Mouse (Mus musculus) MEL (cell line): ENCODE measurements around the gene Ralb. TPM values are rescaled to one million over a fixed set of nuclear protein-coding genes. Genes with fewer than 3 reads are reported as not detected.

Experiments
- DNase-seq: peaks from one replicate; pipeline ENCODE4 v3.0.0; 2011; ENCODE audit warnings: low read depth, low spot score
- H3K27ac ChIP-seq: 2 replicates; pipeline ENCODE4 v1.5.1; 2012; ENCODE audit warnings: low read depth, mild to moderate bottlenecking, control low read depth, low read length, moderate library complexity; ENCODE audit not compliant: control insufficient read depth
- H3K27me3 ChIP-seq, 2 experiments: fragments of 150-350 bp in 1 of 2; sonication (generic) in 1 of 2; 2 replicates each; pipeline ENCODE4 v1.6.1; 2012; ENCODE audit warnings: low read length in 2 of 2, mild to moderate bottlenecking in 2 of 2, improper control_type of control experiment in 1 of 2, moderate library complexity in 1 of 2; ENCODE audit not compliant: insufficient read depth in 2 of 2, control insufficient read depth in 1 of 2
- H3K36me3 ChIP-seq, 2 experiments: 2 replicates each; pipeline ENCODE4 v1.6.1; 2012 to 2014; ENCODE audit warnings: low read length in 2 of 2, improper control_type of control experiment in 1 of 2, inconsistent platforms in 1 of 2, mild to moderate bottlenecking in 1 of 2; ENCODE audit not compliant: insufficient read depth in 2 of 2, control insufficient read depth in 1 of 2
- H3K4me1 ChIP-seq, 2 experiments: fragments of 150-350 bp in 1 of 2; sonication (generic) in 1 of 2; 2 replicates each; pipeline ENCODE4 v1.6.1; 2012; ENCODE audit warnings: low read length in 2 of 2, improper control_type of control experiment in 1 of 2, mild to moderate bottlenecking in 1 of 2; ENCODE audit not compliant: insufficient read depth in 2 of 2, control insufficient read depth in 1 of 2
- H3K4me3 ChIP-seq, 2 experiments: fragments of 150-350 bp in 1 of 2; sonication (generic) in 1 of 2; 2 replicates each; pipeline ENCODE4 v1.5.1; 2012; ENCODE audit warnings: low read depth in 2 of 2, low read length in 2 of 2, mild to moderate bottlenecking in 2 of 2, moderate library complexity in 2 of 2, control low read depth in 1 of 2, improper control_type of control experiment in 1 of 2; ENCODE audit not compliant: control insufficient read depth in 1 of 2, insufficient read depth in 1 of 2
- H3K79me2 ChIP-seq: 2 replicates; pipeline ENCODE4 v1.6.1; 2012; ENCODE audit warnings: mild to moderate bottlenecking, low read length, moderate library complexity; ENCODE audit not compliant: control insufficient read depth, poor library complexity, insufficient read depth
- H3K9ac ChIP-seq: 2 replicates; pipeline ENCODE4 v1.6.1; 2012; ENCODE audit warnings: low read depth, mild to moderate bottlenecking, control low read depth, low read length, moderate library complexity; ENCODE audit not compliant: control insufficient read depth, poor library complexity, severe bottlenecking
- H3K9me3 ChIP-seq: fragments of 150-350 bp; sonication (generic); replicated peaks from 2 replicates; pipeline ENCODE4 v1.6.1; 2012; ENCODE audit warnings: mild to moderate bottlenecking, low read length, improper control_type of control experiment, moderate library complexity; ENCODE audit not compliant: insufficient read depth
- CHD1 ChIP-seq: IDR thresholded peaks from 2 replicates; pipeline ENCODE4 v1.6.1; 2012; ENCODE audit warnings: low read depth, mild to moderate bottlenecking, inconsistent platforms, low read length, improper control_type of control experiment
- CTCF ChIP-seq, 3 experiments: IDR thresholded peaks in 2 of 3; conservative IDR thresholded peaks in 1 of 3; 2 replicates each; pipeline ENCODE4 v1.5.1; 2011 to 2012; ENCODE audit warnings: low read length in 3 of 3, low read depth in 2 of 3, mild to moderate bottlenecking in 2 of 3, improper control_type of control experiment in 1 of 3, inconsistent platforms in 1 of 3, mixed read lengths in 1 of 3, moderate library complexity in 1 of 3; ENCODE audit not compliant: control insufficient read depth in 1 of 3, insufficient read depth in 1 of 3, poor library complexity in 1 of 3, severe bottlenecking in 1 of 3
- ELF1 ChIP-seq: IDR thresholded peaks from 2 replicates; pipeline ENCODE4 v1.6.1; 2014; ENCODE audit warnings: low read depth, mild to moderate bottlenecking, inconsistent platforms, low read length, improper control_type of control experiment, moderate library complexity
- EP300 ChIP-seq, 2 experiments: IDR thresholded peaks; 2 replicates each; pipeline ENCODE4 v1.6.1; 2011; ENCODE audit warnings: improper control_type of control experiment in 2 of 2, low read length in 2 of 2, low read depth in 1 of 2, mild to moderate bottlenecking in 1 of 2
- ETS1 ChIP-seq: IDR thresholded peaks from 2 replicates; pipeline ENCODE4 v1.6.1; 2012; ENCODE audit warnings: low read depth, mild to moderate bottlenecking, inconsistent platforms, low read length, improper control_type of control experiment, moderate library complexity
- GABPA ChIP-seq: IDR thresholded peaks from 2 replicates; pipeline ENCODE4 v1.6.1; 2012; ENCODE audit warnings: low read depth, mild to moderate bottlenecking, inconsistent platforms, low read length, improper control_type of control experiment, moderate library complexity
- GATA1 ChIP-seq: IDR thresholded peaks from 2 replicates; pipeline ENCODE4 v1.6.1; 2011; ENCODE audit warnings: low read depth, low read length, improper control_type of control experiment
- JUND ChIP-seq: IDR thresholded peaks from 2 replicates; pipeline ENCODE4 v1.6.1; 2011; ENCODE audit warnings: low read depth, mild to moderate bottlenecking, improper control_type of control experiment, low read length
- KAT2A ChIP-seq: conservative IDR thresholded peaks from 2 replicates; pipeline ENCODE4 v1.6.1; 2012; ENCODE audit warnings: low read depth, low read length, improper control_type of control experiment, inconsistent platforms
- MEF2A ChIP-seq: IDR thresholded peaks from 2 replicates; pipeline ENCODE4 v1.6.1; 2014; ENCODE audit warnings: low read depth, mild to moderate bottlenecking, inconsistent platforms, low read length, improper control_type of control experiment; ENCODE audit not compliant: poor library complexity, insufficient replicate concordance, severe bottlenecking; ENCODE audit errors: extremely low read depth
- MYB ChIP-seq: IDR thresholded peaks from 2 replicates; pipeline ENCODE4 v1.6.1; 2011; ENCODE audit warnings: mild to moderate bottlenecking, low read depth, low read length, improper control_type of control experiment
- NRF1 ChIP-seq: IDR thresholded peaks from 2 replicates; pipeline ENCODE4 v1.6.1; 2014; ENCODE audit warnings: low read depth, mild to moderate bottlenecking, inconsistent platforms, low read length, improper control_type of control experiment, moderate library complexity; ENCODE audit not compliant: poor library complexity, insufficient read depth, severe bottlenecking
- POLR2A ChIP-seq, 2 experiments: IDR thresholded peaks; 2 replicates each; pipeline ENCODE4 v1.6.1; 2011 to 2012; ENCODE audit warnings: low read length in 2 of 2, mild to moderate bottlenecking in 2 of 2, control low read depth in 1 of 2, improper control_type of control experiment in 1 of 2, low read depth in 1 of 2, moderate library complexity in 1 of 2; ENCODE audit not compliant: control insufficient read depth in 1 of 2, insufficient read depth in 1 of 2, poor library complexity in 1 of 2
- POLR2AphosphoS2 ChIP-seq: IDR thresholded peaks from 2 replicates; pipeline ENCODE4 v1.6.1; 2011; ENCODE audit warnings: low read length, improper control_type of control experiment
- POLR2AphosphoS5 ChIP-seq: IDR thresholded peaks from 2 replicates; pipeline ENCODE4 v1.6.1; 2012; ENCODE audit warnings: low read depth, borderline replicate concordance, mild to moderate bottlenecking, inconsistent platforms, low read length, moderate library complexity, mixed read lengths
- RCOR1 ChIP-seq: IDR thresholded peaks from 2 replicates; pipeline ENCODE4 v1.6.1; 2012; ENCODE audit warnings: low read depth, mild to moderate bottlenecking, inconsistent platforms, low read length, improper control_type of control experiment
- SMC3 ChIP-seq: IDR thresholded peaks from 2 replicates; pipeline ENCODE4 v1.6.1; 2011; ENCODE audit warnings: low read depth, low read length, improper control_type of control experiment
- TAL1 ChIP-seq: IDR thresholded peaks from 2 replicates; pipeline ENCODE4 v1.6.1; 2012; ENCODE audit warnings: mild to moderate bottlenecking, inconsistent platforms, low read length, moderate library complexity, mixed read lengths
- TCF12 ChIP-seq: IDR thresholded peaks from 2 replicates; pipeline ENCODE4 v1.6.1; 2014; ENCODE audit warnings: low read depth, mild to moderate bottlenecking, inconsistent platforms, low read length, improper control_type of control experiment, moderate library complexity
- UBTF ChIP-seq: IDR thresholded peaks from 2 replicates; pipeline ENCODE4 v1.6.1; 2012; ENCODE audit warnings: low read depth, mild to moderate bottlenecking, inconsistent platforms, low read length, improper control_type of control experiment, moderate library complexity, borderline replicate concordance; ENCODE audit not compliant: insufficient read depth
- USF2 ChIP-seq, 2 experiments: IDR thresholded peaks; 2 replicates each; pipeline ENCODE4 v1.6.1; 2011 to 2012; ENCODE audit warnings: improper control_type of control experiment in 2 of 2, low read length in 2 of 2, borderline replicate concordance in 1 of 2, inconsistent platforms in 1 of 2, low read depth in 1 of 2, mild to moderate bottlenecking in 1 of 2; ENCODE audit not compliant: insufficient read depth in 1 of 2
- ZKSCAN1 ChIP-seq: IDR thresholded peaks from 2 replicates; pipeline ENCODE4 v1.6.1; 2012; ENCODE audit warnings: low read depth, mild to moderate bottlenecking, inconsistent platforms, low read length, improper control_type of control experiment, moderate library complexity
- ZNF384 ChIP-seq: IDR thresholded peaks from 2 replicates; pipeline ENCODE4 v1.6.1; 2012; ENCODE audit warnings: low read depth, mild to moderate bottlenecking, inconsistent platforms, low read length, improper control_type of control experiment
- polyA plus RNA-seq, 2 experiments: library from polyadenylated mRNA; stranded (reverse) in 1 of 2; unstranded in 1 of 2; fragments of >175 nt in 1 of 2; fragments of >200 nt in 1 of 2; gene quantifications; 2 replicates each; pipeline versions ENCODE4 v1.2.1 to v1.2.4; 2012; ENCODE audit warnings: low replicate concordance in 2 of 2, low read depth in 1 of 2; ENCODE audit not compliant: insufficient read length in 2 of 2, insufficient read depth in 1 of 2, missing spikeins in 1 of 2
- total RNA-seq: library from RNA; depleted of rRNA; stranded (reverse); fragments of 300-350 nt; gene quantifications from 2 replicates; pipeline ENCODE4 v1.2.3, GENCODE M21; 2012

Gene Ralb
- total and polyA plus RNA-seq, 3 experiments = 28.0 to 45.1 TPM; not detected in 1

DNA sequence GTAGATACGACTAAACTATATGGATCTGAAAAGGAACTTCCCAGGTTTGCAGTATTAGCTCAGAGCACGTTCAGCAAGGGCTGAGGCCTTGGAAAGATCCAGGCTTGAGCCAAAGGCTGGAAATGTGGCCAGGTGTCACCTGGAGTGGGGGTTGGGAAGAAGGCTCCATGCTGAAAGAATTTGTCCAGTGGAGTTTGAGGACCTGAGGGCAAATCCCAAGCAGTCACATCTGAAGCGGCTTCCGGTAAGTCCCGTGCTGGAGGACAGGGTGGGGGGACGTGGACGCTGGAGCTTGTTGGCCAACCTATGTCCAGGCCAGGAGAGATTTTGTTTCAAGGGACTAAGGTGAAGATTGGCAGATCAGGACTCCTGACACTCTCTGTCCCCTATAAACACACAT is 19.2 kb upstream of the Ralb start:
- Histone ChIP-seq H3K4me3 (no peak overlapping the region), H3K27me3 (no peaks in the 10 kb centered on the region), H3K9ac (no peak overlapping the region), H3K36me3 (peaks cover 0 to 18% of the 10 kb centered on the region in 2 experiments; a peak in 3 of 4 replicates), H3K27ac (no peak overlapping the region), H3K4me1 (peaks cover 1 to 29% of the 10 kb centered on the region in 2 experiments), H3K9me3 (no peaks in the 10 kb centered on the region), H3K79me2 (peaks cover 19% of the 10 kb centered on the region)
- no peak for DNase-seq
- no peak for TF ChIP-seq MYB
- TF ChIP-seq MEF2A = no peak
- no peak for TF ChIP-seq UBTF
- TF ChIP-seq TAL1 = no peak
- TF ChIP-seq CTCF (IDR thresholded peaks at IDR 0.05 in 2 of 3, conservative IDR thresholded peaks at IDR 0.05 in 1 of 3; ENCODE audit: control insufficient read depth in 1 of 3, insufficient read depth in 1 of 3, low read depth in 2 of 3, low read length in 3 of 3, poor library complexity in 1 of 3, severe bottlenecking in 1 of 3) = no peak
- no peak for TF ChIP-seq POLR2AphosphoS2
- no peak for TF ChIP-seq USF2 (IDR thresholded peaks at IDR 0.05; ENCODE audit: borderline replicate concordance in 1 of 2, insufficient read depth in 1 of 2, low read depth in 1 of 2, low read length in 2 of 2)
- TF ChIP-seq GATA1 = no peak
- TF ChIP-seq POLR2AphosphoS5 = no peak
- no peak for TF ChIP-seq SMC3
- TF ChIP-seq ETS1 = no peak
- TF ChIP-seq CHD1 = no peak
- no peak for TF ChIP-seq NRF1
- no peak for TF ChIP-seq ZKSCAN1
- no peak for TF ChIP-seq GABPA
- no peak for TF ChIP-seq EP300 (IDR thresholded peaks at IDR 0.05; ENCODE audit: low read depth in 1 of 2, low read length in 2 of 2)
- no peak for TF ChIP-seq ZNF384
- TF ChIP-seq JUND = no peak
- TF ChIP-seq KAT2A = no peak

DNA sequence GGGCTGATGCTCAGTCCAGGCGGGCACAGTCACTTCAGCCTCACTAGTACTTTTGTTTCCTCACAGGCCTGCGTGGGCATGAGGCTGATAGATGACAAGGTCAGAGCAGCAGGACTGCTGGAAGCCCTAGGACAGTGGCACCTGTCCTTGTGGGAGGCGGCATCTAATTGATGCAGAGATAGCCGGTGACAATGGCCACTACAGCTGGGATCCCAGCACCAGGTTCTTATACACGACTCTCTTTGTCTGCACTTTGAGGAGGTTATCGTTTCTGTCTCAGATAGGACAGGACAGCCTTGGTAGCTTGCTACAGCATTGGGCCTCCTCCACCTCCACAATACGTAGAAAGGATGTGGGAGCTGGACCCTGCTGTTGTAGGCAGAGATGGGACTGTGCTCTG is 18.8 kb upstream of the Ralb start:
- H3K9ac ChIP-seq = no peak overlapping the region
- TF ChIP-seq MYB (no peak), POLR2A (IDR thresholded peaks at IDR 0.05; ENCODE audit: control insufficient read depth in 1 of 2, insufficient read depth in 1 of 2, low read depth in 1 of 2, low read length in 2 of 2, poor library complexity in 1 of 2) (no peak), NRF1 (no peak), ZKSCAN1 (no peak), KAT2A (no peak), ELF1 (no peak), RCOR1 (no peak), TCF12 (no peak)
- H3K9me3 ChIP-seq = no peaks in the 10 kb centered on the region
- no peak for DNase-seq
- no peaks in the 10 kb centered on the region for H3K27me3 ChIP-seq
- no peak overlapping the region for H3K27ac ChIP-seq
- H3K4me3 ChIP-seq = no peak overlapping the region
- peaks cover 0 to 18% of the 10 kb centered on the region in 2 experiments; a peak in 3 of 4 replicates for H3K36me3 ChIP-seq
- peaks cover 19% of the 10 kb centered on the region for H3K79me2 ChIP-seq
- peaks cover 1 to 29% of the 10 kb centered on the region in 2 experiments for H3K4me1 ChIP-seq
